Mouse (Mus musculus) erythroblast, embryonic 14.5 days (primary cell): ENCODE data around the gene Kcnn1.

Experiments
- GATA1 ChIP-seq: IDR thresholded peaks from 2 replicates; pipeline ENCODE4 v1.6.1; 2012; ENCODE audit warnings: low read length, inconsistent platforms, mixed read lengths
- TAL1 ChIP-seq: IDR thresholded peaks from 3 replicates; pipeline ENCODE4 v1.6.1; 2012; ENCODE audit warnings: low read length, inconsistent platforms, mixed read lengths

DNA sequence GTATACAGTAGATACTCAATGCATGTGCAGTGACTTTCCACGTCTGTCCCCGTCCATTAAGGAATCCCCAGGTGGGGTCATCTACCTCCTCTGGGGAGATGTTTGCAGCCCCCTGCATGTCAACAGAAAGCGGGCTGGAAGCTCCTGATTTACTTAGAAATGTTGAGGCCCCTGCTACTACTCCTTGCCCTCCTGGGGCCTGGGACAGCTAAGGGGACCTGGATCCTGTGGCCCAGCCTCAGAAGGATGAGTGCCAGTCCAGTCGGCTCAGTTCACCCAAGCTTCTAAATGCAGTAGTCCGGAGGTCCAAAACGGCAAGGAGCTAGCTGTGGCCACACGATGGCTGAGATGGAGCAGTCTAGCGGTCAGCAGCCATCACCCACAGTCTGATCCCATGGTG lies 19.1 kb downstream of the Kcnn1 start:
- TF ChIP-seq GATA1 (no peak), TAL1 (no peak)
